Mouse (Mus musculus): ENCODE data around the gene Il18bp.
"Not testable (repeated sequence)": the region's sequence is repeated elsewhere in the genome, so short reads cannot be mapped to it uniquely, and the experiment has no call there.

Il18bp gene

DNA sequence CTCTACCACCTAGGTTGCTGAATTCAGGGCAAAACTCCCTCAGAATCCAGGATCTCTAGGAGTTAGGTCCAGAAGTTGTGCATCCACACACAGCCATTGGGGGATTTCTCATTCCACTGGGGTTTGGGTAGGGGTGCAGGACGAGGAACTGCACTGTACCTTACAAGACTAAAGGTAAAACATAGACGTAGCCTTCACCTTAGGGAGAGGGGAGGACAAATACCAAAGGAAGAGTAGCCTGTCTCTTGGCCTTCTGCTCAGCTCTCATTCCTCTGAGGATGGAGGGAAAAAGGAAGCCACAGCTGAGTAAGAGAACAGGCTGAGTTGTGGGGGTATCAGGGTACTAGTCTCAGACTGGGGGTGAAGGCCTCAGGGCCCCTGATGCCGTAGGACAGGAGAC is at the start of gene Il18bp:
Gene Il18bp, minus strand, starts transcription at position 101 of the 400 bp plus-strand sequence.
- DNase-seq = no peak

DNA sequence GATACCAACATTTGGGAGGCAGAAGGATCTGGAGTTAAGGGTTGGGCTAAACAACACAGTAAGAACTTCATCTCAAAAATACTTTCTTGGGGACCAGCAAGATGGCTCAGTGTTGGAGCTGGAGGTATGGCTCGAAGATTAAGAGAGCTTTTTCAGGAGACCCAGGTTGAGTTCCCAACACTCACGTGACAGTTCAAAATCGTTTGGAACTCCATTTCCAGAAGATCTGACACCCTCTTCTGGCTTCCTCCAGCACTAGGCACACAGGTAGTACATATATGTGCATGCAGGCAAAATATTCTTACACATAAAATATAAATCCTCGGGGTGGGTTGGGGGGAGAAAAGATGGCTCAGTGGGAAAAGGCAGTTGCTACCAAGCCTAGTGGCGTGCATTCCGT is 47.9 kb upstream of the Il18bp start:
- DNase-seq = no peak

DNA sequence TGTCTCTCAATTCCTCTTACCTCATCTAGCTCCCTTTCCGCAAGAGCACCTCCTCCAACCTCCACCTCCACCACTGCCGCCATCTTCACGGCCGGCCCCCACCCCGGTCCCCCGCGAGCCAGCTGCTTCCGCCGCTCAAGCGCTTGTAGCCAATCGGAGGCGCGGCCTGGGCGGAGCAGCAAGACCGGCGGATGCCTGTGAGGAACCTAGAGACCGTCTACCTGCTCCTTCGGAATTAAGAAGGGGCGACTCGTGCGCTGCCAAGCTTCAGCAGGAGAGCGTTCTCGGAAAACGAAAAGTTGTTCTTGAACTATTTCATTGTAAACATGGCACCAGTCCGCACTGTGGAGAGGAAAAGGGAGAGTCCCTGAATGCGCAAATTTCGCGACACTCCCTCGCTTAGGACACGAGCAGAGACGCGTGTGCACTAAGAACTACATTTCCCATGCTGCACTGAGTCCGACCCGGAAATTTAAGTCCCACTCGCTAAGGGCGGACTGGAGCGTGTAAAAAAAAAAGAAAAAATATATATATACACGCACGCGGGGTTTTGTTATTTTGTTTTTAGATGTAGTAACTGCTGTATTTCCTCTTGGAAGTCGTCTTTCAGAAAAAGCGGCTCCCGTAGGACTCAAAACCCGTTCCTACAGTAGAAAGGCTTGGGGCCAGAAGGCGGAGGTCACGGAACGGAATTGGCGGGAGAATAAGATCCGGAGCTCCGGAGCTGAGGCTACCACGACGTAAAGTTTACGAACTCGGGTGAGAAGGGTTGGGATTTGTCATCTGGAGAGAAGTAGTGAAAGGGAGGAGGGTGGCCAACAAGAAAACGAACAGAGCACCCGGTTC is 46.8 kb upstream of the Il18bp start, which contains the start of the genes Rnf121, Xndc1 and Xntrpc:
Gene Rnf121, minus strand, starts transcription at position 424 of the 846 bp plus-strand sequence.
Gene Xndc1, plus strand, starts transcription at position 466 of the 846 bp plus-strand sequence.
Gene Xntrpc, plus strand, starts transcription at position 668 of the 846 bp plus-strand sequence.
- DNase-seq = peak; percentile 90

DNA sequence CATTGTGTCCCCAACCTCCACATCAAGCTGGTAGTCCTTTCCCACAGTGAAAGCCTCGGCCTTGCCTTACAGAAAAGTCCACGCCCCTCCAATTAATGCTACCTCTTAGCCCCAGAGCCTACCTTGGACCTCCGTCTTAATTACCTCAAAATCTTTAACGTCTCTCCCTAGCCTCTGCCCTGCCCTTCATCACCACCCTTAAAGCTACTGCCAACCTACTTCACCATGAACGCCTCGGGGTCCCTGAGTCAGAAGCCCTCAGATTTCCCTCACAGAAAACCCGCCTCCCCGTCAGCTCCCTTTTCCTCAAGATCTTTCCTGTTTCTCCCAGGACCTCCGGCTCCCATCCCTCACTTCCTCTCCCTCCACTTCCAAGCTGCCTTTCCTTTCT is 46.2 kb upstream of the Il18bp start:
- peak; percentile 14 for DNase-seq

DNA sequence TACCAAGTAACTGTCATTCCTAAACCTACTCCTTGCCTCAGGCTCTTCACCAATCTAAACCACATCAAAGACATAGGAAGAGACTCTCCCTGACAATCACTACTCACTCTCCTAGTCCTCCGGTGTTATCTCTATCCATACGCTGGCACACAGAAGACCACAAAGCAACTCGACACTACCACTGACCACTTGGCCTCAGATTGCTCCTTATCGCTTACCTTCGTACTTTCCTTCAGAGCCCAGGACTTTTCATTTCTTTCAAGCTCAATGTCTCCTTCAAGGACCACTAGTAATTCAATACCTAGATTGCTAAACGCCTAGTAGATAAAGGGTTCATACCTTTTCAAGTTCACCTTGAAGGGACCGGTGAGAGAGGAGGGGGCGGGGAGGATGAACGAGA is 45.4 kb upstream of the Il18bp start:
- DNase-seq = no peak

DNA sequence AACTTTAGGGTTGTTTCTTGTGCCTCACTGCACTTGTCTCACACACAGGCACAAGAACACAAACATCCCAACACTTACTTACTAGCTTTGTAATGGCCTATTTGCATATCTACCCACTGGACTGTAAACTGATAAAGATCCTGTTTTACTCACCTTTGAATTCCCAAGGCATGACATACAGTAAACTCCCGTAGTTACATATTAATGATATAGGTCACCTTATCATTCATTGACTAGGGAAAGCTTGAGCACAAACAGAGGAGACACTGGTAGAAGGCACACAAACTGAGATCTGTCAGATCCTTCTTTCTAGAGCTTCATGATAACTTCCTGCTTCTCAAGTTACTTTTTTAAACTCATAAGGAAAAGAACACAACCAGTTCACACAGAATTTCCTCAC is 43.7 kb upstream of the Il18bp start:
- DNase-seq = no peak

DNA sequence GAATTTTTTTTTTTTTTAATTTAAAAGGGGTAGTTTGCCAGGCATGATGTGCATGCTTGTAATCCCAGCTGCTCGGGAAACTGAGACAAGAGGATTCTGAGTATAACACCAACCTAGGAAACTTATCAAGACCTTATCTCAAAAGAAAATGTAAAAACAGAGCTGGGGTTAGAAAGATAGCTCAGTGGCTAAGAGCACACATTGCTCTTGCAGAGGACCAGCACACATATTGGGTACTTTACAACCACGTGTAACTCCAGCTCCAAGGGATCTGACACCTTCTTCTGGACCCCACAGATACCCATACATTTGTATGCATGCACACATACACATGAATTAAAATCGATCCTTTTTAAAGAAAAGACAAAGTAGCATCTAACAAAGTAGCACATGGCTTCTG is 42.9 kb upstream of the Il18bp start:
- DNase-seq = no peak

DNA sequence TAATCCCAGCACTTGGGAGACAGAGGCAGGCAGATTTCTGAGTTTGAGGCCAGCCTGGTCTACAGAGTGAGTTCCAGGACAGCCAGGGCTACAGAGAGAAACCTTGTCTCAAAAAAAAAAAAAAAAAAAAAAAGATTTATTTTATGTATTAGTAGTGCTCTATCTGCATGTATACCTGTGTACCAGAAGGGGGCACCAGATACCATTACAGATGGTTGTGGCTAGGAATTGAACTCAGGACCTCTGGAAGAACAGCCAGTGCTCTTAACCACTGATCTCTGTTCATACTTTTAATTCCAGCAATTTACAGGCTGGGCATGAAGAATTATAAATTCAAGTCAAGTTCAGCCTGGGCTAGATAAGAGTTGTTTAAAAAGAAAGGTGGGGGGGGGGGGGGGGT is 30.0 kb upstream of the Il18bp start:
- DNase-seq = not testable (repeated sequence)

DNA sequence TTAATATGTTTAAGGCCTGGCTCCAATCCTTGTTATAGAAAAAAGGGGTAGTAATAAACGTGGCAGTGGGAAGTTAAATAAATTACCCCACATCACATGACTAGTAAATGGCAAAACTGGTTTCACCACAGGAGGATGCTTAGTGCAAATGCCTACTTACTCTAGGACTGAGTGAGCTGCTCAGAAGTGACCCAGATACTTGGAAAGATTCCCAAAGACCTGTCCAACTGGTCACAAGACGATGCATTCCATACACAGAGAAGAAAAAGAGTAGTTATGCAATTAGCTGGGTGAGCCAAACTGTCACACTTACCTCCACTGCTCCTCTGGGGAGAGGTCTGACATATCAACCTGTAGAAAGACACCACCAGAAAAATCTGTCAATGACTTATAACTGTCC is 23.8 kb upstream of the Il18bp start:
- no peak for DNase-seq

DNA sequence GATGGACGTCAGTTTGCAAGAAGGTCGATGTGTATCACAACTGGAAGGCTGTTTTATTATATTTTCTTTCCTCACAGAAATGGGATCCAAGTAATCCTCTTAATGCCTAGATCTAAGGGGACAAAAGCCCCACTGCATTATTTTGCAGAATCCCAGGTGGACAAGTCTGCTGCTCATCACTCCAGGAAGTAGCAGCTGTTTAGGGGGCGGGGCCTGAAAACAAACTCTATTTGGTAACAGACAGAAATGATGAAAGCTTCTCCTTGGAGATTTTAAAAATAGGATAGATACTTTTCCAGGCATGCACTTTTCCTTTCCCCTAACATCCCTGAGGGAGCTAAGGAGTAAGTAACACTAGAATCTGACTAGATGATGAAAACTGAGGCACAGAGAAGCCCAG is 18.8 kb upstream of the Il18bp start:
- no peak for DNase-seq

DNA sequence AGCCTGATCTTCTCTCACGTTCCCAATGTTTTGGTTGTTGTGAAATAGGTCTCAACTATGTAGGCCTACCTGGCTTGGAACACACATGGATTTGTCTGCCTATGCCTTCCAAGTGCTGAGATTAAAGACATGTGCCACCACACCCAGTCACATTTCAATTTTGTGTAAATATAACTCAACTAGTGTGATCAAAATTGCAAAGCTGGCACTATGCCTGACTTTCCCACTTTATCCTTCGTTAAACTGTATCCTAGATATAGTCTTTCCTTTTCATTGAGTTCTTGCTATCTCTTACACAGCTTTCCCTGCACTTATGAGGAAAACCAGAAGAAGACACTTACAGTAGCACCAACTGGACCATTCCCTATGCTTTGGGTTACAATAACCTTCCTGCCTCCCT is 17.0 kb upstream of the Il18bp start:
- no peak for DNase-seq

DNA sequence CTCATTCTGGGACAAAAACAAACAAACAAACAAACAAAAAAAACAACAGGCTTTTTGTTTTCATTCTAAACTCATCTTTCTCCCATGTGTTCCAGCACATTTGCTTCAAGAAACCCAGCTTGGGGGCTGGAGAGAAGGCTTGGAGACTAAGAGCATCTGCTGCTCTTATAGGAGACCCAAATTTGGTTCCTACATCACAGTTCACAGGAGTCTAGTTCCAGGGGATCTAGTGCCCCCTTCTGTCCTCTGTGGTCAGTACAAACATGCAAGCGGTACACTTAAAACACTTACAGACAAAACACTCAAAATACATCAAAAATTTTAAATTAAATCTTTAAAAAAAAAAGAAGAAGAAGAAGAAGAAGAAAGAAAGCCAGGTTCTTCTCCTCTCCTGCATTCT is 16.4 kb upstream of the Il18bp start:
- DNase-seq = no peak

DNA sequence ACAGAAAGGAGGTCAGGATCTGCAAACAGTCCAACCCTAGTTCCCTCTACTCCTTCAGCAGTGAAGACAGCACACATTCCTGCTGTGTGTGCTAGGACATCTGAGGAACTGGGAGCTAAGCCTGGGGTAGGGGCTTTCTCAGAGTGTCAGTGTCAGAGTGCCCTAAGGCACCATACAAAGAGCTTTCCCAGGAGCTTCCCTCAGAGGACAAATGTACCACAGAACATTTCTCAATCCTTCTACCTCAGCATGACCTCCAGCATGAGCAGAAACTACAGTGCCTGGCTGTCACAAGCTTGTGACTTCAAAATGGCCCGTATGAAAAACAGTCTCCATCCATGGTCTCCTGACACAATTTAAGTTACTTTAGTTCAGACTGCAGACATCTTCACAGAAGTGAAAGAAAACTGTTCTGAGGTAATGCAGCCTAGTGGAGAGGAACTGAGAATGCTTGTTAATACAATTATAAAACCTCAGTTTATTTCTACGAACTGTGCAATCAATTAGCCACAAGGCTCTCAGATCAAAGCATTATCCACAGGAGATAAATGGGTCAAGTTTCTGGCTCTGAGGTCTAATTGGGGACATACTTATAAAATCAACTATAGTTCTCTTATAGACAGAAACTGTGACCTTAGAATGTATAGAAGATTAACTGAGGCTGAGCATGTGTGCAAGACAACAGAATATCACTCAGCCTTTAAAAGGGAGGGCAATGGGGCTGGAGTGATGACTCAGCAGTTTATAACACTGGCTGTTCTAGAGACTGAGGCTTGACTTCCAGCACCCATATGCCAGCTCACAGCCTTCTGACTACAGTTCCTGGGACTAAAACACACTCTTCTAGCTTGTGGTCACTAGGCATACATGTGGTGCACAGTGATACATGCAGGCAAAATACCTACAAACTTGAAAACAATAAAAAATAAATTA is 7.0 kb upstream of the Il18bp start:
- no peak for DNase-seq

DNA sequence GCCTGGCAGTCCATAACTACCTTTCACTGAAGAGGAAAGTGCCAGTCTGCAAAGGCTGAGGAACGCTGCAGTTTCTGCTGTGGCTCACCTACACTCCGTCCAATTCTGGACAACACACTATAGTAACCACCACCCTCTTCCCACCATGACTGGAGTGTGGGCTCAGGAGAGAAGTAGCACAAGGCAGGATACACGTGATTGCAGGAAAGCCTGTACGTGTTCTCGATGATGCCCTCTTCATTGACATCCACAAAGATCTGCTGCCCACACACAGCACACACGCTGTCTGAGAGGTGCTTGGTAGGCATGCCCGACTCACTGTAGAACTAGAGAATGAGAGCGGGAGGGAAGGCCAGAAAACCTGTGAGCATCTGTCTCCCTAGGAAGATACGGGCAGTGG is 5.3 kb upstream of the Il18bp start:
- DNase-seq = no peak

DNA sequence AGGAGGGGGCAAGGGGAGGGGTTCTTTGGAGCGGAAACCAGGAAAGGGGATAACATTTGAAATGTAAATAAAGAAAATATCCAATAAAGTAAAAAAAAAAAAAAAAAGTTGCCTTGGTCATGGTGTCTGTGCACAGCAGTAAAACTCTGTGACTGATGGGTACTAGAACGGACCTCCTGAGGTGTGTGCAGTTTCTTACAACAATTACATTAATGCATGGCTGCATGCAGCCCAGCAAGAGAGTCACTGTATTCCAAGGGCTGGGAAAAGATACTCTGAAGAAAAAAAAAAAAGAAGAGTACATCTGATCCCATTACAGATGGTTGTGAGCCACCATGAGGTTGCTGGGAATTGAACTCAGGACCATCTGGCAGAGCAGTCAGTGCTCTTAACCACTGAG is 2.4 kb upstream of the Il18bp start:
- not testable (repeated sequence) for DNase-seq

DNA sequence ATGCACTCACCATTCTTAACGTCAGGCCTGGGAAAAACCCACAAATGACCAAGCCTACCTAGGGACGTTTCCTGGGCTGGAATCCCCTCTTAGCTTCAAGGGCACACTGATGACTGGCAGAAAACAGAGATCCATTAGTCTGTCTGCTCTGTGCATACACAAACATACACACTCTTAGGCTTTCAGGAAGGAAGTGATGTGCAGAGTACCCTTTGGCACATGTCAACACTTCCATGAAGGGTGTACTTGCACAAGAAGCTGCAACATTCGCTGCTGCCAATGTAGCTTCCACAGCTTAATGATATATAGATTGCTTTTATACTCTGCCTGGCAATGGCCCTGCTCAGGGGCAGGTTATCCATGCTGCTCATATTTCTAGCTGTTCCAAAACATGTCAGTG is 872 bp upstream of the Il18bp start:
- no peak for DNase-seq

DNA sequence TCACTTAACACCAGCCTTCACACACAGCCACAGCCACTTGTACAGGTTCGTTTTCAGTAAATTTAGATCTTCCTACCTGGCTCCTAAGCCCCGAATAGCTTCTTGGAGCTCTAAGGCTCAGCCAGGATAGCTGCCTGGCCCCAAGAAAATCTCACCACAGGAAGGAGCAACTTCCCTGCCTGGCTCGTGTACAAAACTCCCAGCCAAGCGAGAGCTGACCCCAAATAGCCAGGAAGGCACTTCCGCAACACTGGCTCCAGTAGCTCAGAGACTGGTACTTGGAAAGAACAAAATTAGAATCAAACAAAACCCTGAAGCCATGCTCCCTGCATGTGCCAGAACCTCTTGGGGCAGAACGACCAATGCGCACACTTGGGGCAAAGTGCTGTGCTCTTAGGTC is 456 bp downstream of the Il18bp start:
- no peak for DNase-seq

DNA sequence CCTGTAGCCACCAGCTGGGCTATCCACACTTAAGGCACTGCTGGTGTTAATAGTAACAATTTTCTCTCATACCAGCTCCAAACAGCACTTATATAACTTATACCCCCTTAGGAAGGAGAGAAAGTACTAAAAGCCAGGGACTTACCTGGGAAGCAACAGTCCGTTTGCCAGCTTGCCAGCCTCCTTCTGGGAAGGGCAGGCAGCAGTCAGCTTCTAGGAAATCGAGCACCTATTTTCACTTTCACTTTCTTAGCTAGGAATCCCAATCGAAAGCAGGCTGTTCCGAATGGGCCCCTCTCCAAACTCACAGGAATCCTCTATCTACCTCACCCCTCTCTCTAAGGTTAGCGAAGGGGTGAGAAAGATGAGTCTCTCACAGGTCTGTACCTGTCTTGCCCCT is 1.0 kb downstream of the Il18bp start:
- DNase-seq = no peak

DNA sequence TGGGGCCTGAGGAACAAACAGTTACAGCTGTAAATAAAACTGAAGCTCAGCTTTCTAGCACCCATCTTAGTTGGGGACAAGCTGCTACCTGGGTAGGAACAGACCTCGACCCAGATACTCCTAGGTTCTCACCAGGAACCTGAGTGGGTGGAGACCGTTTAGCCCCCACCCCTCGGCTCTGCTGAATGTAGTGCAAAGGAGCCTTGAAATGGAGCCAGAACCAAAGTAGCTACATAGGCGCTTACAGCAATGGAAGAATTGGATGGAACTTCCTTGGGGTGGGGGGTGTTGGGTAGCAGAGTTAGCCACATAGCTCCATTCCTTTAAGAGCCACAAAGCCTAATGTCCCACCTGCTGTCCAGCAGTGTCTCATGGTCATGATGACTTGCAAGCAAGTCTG is 1.6 kb downstream of the Il18bp start:
- DNase-seq = no peak

DNA sequence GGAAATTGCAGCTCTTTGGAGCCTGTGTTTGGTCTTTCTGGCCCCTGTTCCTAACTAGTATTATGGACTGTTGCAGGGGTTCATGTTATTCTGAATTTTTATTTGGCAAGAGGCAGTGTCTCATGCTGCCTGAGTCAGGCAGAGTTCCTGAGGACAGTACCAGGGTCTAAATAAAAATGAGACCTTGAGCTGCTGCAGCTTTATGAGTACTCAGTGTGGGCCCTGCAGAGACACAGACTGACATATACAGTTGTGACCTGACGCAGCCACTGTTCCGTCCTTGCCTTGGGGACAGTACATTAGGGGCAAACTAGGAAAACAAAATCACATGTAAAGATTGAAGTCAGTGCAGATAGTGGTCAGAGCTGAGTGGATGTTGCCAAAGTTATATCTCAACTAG is 3.5 kb downstream of the Il18bp start:
- no peak for DNase-seq

DNA sequence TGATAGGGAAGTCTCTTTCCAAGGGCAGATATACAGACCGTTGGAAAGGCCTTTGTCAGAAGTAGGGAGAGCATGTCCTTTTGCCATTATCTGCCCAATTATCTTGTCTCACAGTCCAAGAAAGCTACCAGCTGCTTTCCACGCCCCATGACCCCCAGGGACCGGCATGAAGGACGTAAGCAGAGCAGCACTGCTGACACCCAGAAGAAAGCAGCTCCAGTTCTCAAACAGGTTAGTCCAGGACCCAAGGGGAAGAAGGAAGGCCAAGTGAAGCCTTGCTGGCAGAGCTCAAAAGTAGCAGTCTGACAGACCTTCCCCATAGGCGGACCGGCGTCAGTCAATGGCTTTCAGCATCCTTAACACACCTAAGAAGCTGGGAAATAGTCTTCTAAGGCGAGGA is 5.1 kb downstream of the Il18bp start:
- no peak for DNase-seq

DNA sequence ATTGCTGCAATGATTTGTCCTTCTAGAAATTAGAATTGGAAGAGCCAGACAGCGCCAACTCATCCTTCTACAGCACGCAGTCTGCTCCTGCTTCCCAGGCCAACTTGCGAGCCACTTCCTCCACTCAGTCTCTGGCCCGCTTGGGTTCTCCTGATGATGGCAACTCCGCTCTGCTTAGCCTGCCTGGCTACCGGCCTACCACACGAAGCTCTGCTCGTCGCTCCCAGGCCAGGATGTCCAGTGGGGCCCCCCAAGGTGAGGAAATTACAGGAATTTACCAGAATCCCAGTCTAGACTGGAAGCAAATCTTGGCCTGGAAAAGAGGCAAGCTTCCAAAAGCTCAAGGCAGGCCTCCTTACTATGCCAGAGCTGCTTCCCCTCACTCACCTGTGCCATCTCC is 6.6 kb downstream of the Il18bp start:
- no peak for DNase-seq

DNA sequence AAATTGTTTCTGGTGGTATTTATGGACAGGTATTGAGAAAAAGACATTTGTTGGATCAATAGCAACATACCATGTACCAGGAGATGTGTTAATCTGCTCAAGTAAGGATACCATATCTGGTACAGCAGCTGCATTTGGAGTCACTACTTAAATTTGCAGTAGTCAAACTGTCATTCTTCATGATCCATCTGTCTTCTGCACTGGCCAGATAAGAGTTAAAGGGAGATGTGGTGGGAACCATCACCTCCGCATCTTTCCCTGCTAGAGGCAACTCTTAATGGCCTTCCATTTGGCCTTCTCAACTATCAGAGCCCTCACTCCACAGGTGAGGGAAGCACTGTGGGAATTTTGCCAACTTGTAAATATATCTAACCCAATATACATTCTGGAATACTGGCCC is 12.0 kb downstream of the Il18bp start:
- no peak for DNase-seq
